Mouse (Mus musculus) myocyte (in vitro differentiated cells): Measurements from ENCODE around the gene Bin2. TPM values are rescaled to one million over a fixed set of nuclear protein-coding genes. Genes with fewer than 3 reads are reported as not detected.

Experiments used
- H3K27me3 ChIP-seq: one replicate; pipeline ENCODE4 v1.6.1; 2011; ENCODE audit not compliant: control insufficient read depth, insufficient read depth, insufficient read length
- H3K36me3 ChIP-seq: one replicate; pipeline ENCODE4 v1.6.1; 2011; ENCODE audit not compliant: control insufficient read depth, insufficient read depth
- H3K4me2 ChIP-seq: one replicate; pipeline ENCODE4 v1.6.1; 2011; ENCODE audit warnings: low read depth, control low read depth
- H3K4me3 ChIP-seq: one replicate; pipeline ENCODE4 v1.5.1; 2011; ENCODE audit warnings: mild to moderate bottlenecking, control low read depth, moderate library complexity
- H3K79me2 ChIP-seq: one replicate; pipeline ENCODE4 v1.6.1; 2011; ENCODE audit not compliant: control insufficient read depth, insufficient read depth
- H3ac ChIP-seq: one replicate; pipeline ENCODE4 v1.6.1; 2011; ENCODE audit not compliant: control insufficient read depth, insufficient read length
- CEBPB ChIP-seq: IDR thresholded peaks from 2 replicates; pipeline ENCODE4 v1.6.1; 2011; ENCODE audit warnings: mild to moderate bottlenecking, moderate library complexity; ENCODE audit not compliant: poor library complexity, insufficient read depth, severe bottlenecking
- E2F4 ChIP-seq: IDR thresholded peaks from one replicate; pipeline ENCODE4 v1.6.1; 2011; ENCODE audit warnings: mild to moderate bottlenecking, control low read depth, moderate library complexity; ENCODE audit not compliant: insufficient read depth
- MAX ChIP-seq: IDR thresholded peaks from one replicate; pipeline ENCODE4 v1.6.1; 2011; ENCODE audit warnings: low read depth, mild to moderate bottlenecking, control low read depth
- MYOD1 ChIP-seq, 3 experiments: IDR thresholded peaks; one replicate each; pipeline ENCODE4 v1.6.1; 2011; ENCODE audit warnings: control low read depth in 2 of 3, low read depth in 2 of 3, mild to moderate bottlenecking in 2 of 3, moderate library complexity in 1 of 3; ENCODE audit not compliant: insufficient read length in 2 of 3, control insufficient read depth in 1 of 3
- MYOG ChIP-seq, 3 experiments: IDR thresholded peaks; one replicate each; pipeline ENCODE4 v1.6.1; 2011; ENCODE audit warnings: control low read depth in 2 of 3, low read depth in 2 of 3, mild to moderate bottlenecking in 2 of 3; ENCODE audit not compliant: insufficient read length in 2 of 3, control insufficient read depth in 1 of 3, insufficient read depth in 1 of 3
- POLR2A ChIP-seq: IDR thresholded peaks from one replicate; pipeline ENCODE4 v1.6.1; 2011; ENCODE audit warnings: low read depth, mild to moderate bottlenecking, control low read depth, moderate library complexity; ENCODE audit not compliant: insufficient read length
- POLR2AphosphoS2 ChIP-seq: IDR thresholded peaks from one replicate; pipeline ENCODE4 v1.6.1; 2011; ENCODE audit warnings: low read depth, control low read depth; ENCODE audit not compliant: insufficient read length
- REST ChIP-seq: IDR thresholded peaks from one replicate; pipeline ENCODE4 v1.6.1; 2011; ENCODE audit warnings: mild to moderate bottlenecking, control low read depth, moderate library complexity; ENCODE audit not compliant: insufficient read depth, insufficient read length
- SRF ChIP-seq: IDR thresholded peaks from one replicate; pipeline ENCODE4 v1.6.1; 2011; ENCODE audit warnings: low read depth; ENCODE audit not compliant: control insufficient read depth, insufficient read length
- TCF12 ChIP-seq: IDR thresholded peaks from one replicate; pipeline ENCODE4 v1.6.1; 2011; ENCODE audit warnings: mild to moderate bottlenecking, control low read depth; ENCODE audit not compliant: poor library complexity, insufficient read depth, severe bottlenecking
- TCF3 ChIP-seq: IDR thresholded peaks from one replicate; pipeline ENCODE4 v1.6.1; 2011; ENCODE audit warnings: low read depth, control low read depth; ENCODE audit not compliant: insufficient read length
- USF1 ChIP-seq: IDR thresholded peaks from one replicate; pipeline ENCODE4 v1.6.1; 2011; ENCODE audit warnings: low read depth, mild to moderate bottlenecking, control low read depth, moderate library complexity
- polyA plus RNA-seq: library from polyadenylated mRNA; unstranded; fragments of >200 nt; fragmentation: generic; extraction: Trizol; gene quantifications from one replicate; pipeline ENCODE4 v1.2.1, GENCODE M21; 2012; ENCODE audit warnings: missing spikeins

Bin2 gene
- polyA plus RNA-seq, 1 experiment = not detected

DNA sequence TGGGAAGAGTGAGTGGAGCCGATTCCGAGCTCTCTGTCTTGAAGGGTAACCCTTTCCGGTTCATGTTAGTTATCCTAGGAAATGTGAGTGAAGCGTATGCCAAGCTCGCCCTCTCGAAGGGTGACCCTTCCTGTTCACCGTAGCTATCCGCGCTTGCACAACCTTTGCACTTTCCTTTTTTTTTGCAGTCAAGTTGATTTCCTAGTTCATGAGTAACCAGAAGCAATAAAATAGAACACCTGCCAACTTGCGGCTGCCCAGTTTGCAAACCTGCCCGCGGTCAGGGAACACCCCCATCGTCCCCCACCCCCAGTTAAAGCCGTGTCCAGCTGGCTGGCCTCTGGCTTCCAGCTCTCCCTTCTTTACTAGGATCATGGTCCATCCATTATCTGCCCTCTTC is 9.7 kb upstream of the Bin2 start:
- H3K27me3 ChIP-seq = no peaks in the 10 kb centered on the region
- H3K4me2 ChIP-seq = no peak overlapping the region
- no peaks in the 10 kb centered on the region for H3K79me2 ChIP-seq
- no peaks in the 10 kb centered on the region for H3K36me3 ChIP-seq
- no peak overlapping the region for H3K4me3 ChIP-seq
- TF ChIP-seq SRF = no peak
- no peak for TF ChIP-seq POLR2AphosphoS2
- TF ChIP-seq MYOD1 (IDR thresholded peaks at IDR 0.05; ENCODE audit: control insufficient read depth in 1 of 3, insufficient read length in 2 of 3, low read depth in 2 of 3) = no peak
- no peak for TF ChIP-seq MYOG (IDR thresholded peaks at IDR 0.05; ENCODE audit: control insufficient read depth in 1 of 3, insufficient read depth in 1 of 3, insufficient read length in 2 of 3, low read depth in 2 of 3)
- no peak for TF ChIP-seq POLR2A
- TF ChIP-seq CEBPB = no peak
- no peak for TF ChIP-seq REST
- no peak for TF ChIP-seq MAX
- no peak for TF ChIP-seq TCF3
- TF ChIP-seq USF1 = no peak
- TF ChIP-seq TCF12 = no peak
- no peak for TF ChIP-seq E2F4
- H3ac ChIP-seq = no peak overlapping the region

GRCm38 (mm10) chr15:100678581-100678980 is 9.2 kb upstream of the Bin2 start:
- H3K36me3 ChIP-seq = no peaks in the 10 kb centered on the region
- no peak overlapping the region for H3K4me2 ChIP-seq
- no peak for TF ChIP-seq MAX
- no peak for TF ChIP-seq CEBPB
- TF ChIP-seq POLR2AphosphoS2 = no peak
- no peak for TF ChIP-seq MYOG (IDR thresholded peaks at IDR 0.05; ENCODE audit: control insufficient read depth in 1 of 3, insufficient read depth in 1 of 3, insufficient read length in 2 of 3, low read depth in 2 of 3)
- TF ChIP-seq REST = no peak
- TF ChIP-seq POLR2A = no peak
- TF ChIP-seq MYOD1 (IDR thresholded peaks at IDR 0.05; ENCODE audit: control insufficient read depth in 1 of 3, insufficient read length in 2 of 3, low read depth in 2 of 3) = no peak
- no peak for TF ChIP-seq TCF12
- TF ChIP-seq TCF3 = no peak
- no peak for TF ChIP-seq SRF
- TF ChIP-seq E2F4 = no peak
- no peak for TF ChIP-seq USF1
- H3ac ChIP-seq = no peak overlapping the region
- H3K79me2 ChIP-seq = no peaks in the 10 kb centered on the region
- no peaks in the 10 kb centered on the region for H3K27me3 ChIP-seq
- H3K4me3 ChIP-seq = no peak overlapping the region

- Histone ChIP-seq H3ac (no peak overlapping the region), H3K4me2 (no peak overlapping the region), H3K36me3 (no peaks in the 10 kb centered on the region), H3K79me2 (no peaks in the 10 kb centered on the region), H3K27me3 (no peaks in the 10 kb centered on the region), H3K4me3 (no peak overlapping the region)
- no peak for TF ChIP-seq MAX
- no peak for TF ChIP-seq USF1
- TF ChIP-seq REST = no peak
- no peak for TF ChIP-seq TCF3
Observed at GRCm38 (mm10) chr15:100677675-100678074, 8.3 kb upstream of the Bin2 start.

DNA sequence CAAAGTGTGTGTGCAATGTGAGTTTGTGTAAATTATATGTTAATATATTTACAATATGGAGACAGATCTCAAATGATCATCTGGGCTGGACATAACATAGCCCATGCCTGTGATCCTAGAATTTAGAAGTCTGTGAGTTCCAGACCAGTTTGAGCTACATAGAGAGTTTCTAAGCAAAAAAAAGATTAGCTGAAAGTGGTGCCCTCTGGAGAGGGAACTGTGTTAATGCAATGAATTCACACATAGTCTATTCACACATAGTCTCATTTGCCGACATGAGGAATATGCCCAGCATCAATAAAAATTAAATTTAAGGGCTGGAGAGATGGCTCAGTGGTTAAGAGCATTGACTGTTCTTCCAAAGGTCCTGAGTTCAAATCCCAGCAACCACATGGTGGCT is 7.2 kb upstream of the Bin2 start:
- no peak overlapping the region for H3ac ChIP-seq
- H3K36me3 ChIP-seq = no peaks in the 10 kb centered on the region
- no peak overlapping the region for H3K4me3 ChIP-seq
- H3K27me3 ChIP-seq = no peaks in the 10 kb centered on the region
- TF ChIP-seq REST (no peak), E2F4 (no peak), POLR2A (no peak), SRF (no peak), MAX (no peak), MYOG (IDR thresholded peaks at IDR 0.05; ENCODE audit: control insufficient read depth in 1 of 3, insufficient read depth in 1 of 3, insufficient read length in 2 of 3, low read depth in 2 of 3) (no peak), POLR2AphosphoS2 (no peak), CEBPB (no peak), TCF3 (no peak), MYOD1 (IDR thresholded peaks at IDR 0.05; ENCODE audit: control insufficient read depth in 1 of 3, insufficient read length in 2 of 3, low read depth in 2 of 3) (no peak), TCF12 (no peak), USF1 (no peak)
- no peak overlapping the region for H3K4me2 ChIP-seq
- H3K79me2 ChIP-seq = no peaks in the 10 kb centered on the region

DNA sequence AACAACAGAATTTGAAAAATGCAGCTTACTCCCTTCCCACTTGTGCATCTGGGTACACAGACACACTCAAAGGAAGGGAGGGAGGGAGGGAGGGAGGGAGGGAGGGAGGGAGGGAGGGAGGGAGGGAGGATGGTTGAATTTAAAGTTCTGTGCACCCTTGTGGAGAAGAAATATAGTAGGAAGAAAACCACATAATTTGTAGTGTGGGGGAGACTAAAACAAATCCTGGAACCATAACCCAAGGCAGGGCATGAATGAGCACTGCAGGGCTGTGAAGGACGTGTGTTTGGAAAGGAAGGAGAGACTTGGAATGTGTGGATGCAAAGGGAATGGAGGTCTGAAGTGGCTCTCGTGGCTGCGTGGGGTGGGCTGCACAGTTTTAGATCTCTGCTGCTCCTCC is 6.1 kb upstream of the Bin2 start:
- TF ChIP-seq REST = no peak
- TF ChIP-seq MAX = no peak
- TF ChIP-seq MYOD1 (IDR thresholded peaks at IDR 0.05; ENCODE audit: control insufficient read depth in 1 of 3, insufficient read length in 2 of 3, low read depth in 2 of 3) = no peak
- TF ChIP-seq TCF12 = no peak
- TF ChIP-seq SRF = no peak
- TF ChIP-seq POLR2AphosphoS2 = no peak
- no peak for TF ChIP-seq POLR2A
- no peak for TF ChIP-seq MYOG (IDR thresholded peaks at IDR 0.05; ENCODE audit: control insufficient read depth in 1 of 3, insufficient read depth in 1 of 3, insufficient read length in 2 of 3, low read depth in 2 of 3)
- no peak for TF ChIP-seq E2F4
- TF ChIP-seq CEBPB = no peak
- TF ChIP-seq TCF3 = no peak
- no peak for TF ChIP-seq USF1

More for the DNA sequence above, 6.1 kb upstream of the Bin2 start:
- Histone ChIP-seq H3K4me2 (no peak overlapping the region), H3ac (no peak overlapping the region), H3K36me3 (no peaks in the 10 kb centered on the region), H3K79me2 (no peaks in the 10 kb centered on the region), H3K27me3 (no peaks in the 10 kb centered on the region), H3K4me3 (no peak overlapping the region)
